Mouse (Mus musculus) limb, embryonic 15.5 days (tissue): Measurements from ENCODE around the gene Rspo1. TPM values are rescaled to one million over a fixed set of nuclear protein-coding genes. Genes with fewer than 3 reads are reported as not detected.

ENCODE experiments used
- ATAC-seq: fragments of 200-750 bp; cut with Nextera tagmentation; 2 replicates; pipeline ENCODE4 v1.8.0; 2017; ENCODE audit warnings: low read depth, moderate TSS enrichment; ENCODE audit not compliant: insufficient number of reproducible peaks, low FRiP score, low TSS enrichment
- H3K27ac ChIP-seq: fragments of 300-500 bp; sonication (generic); 2 replicates; pipeline ENCODE4 v1.5.1; 2015; ENCODE audit warnings: moderate library complexity, mild to moderate bottlenecking, inconsistent platforms
- H3K27me3 ChIP-seq: fragments of 300-500 bp; sonication (generic); 2 replicates; pipeline ENCODE4 v1.6.1; 2015; ENCODE audit warnings: inconsistent platforms
- H3K36me3 ChIP-seq: fragments of 300-500 bp; sonication (generic); 2 replicates; pipeline ENCODE4 v1.6.1; 2015; ENCODE audit warnings: inconsistent platforms
- H3K4me1 ChIP-seq: fragments of 300-500 bp; sonication (generic); 2 replicates; pipeline ENCODE4 v1.6.1; 2015; ENCODE audit warnings: inconsistent platforms
- H3K4me2 ChIP-seq: fragments of 300-500 bp; sonication (generic); 2 replicates; pipeline ENCODE4 v1.6.1; 2015; ENCODE audit warnings: mild to moderate bottlenecking, inconsistent platforms
- H3K4me3 ChIP-seq: fragments of 300-500 bp; sonication (generic); 2 replicates; pipeline ENCODE4 v1.5.1; 2015; ENCODE audit warnings: mild to moderate bottlenecking, inconsistent platforms
- H3K9ac ChIP-seq: fragments of 300-500 bp; sonication (generic); 2 replicates; pipeline ENCODE4 v1.6.1; 2015; ENCODE audit warnings: inconsistent platforms
- H3K9me3 ChIP-seq: fragments of 300-500 bp; sonication (generic); 2 replicates; pipeline ENCODE4 v1.6.1; 2016; ENCODE audit warnings: inconsistent platforms
- WGBS: fragments of 180-500 bp; shearing (Covaris S2); methylation state at CpG from one replicate; pipeline ENCODE4 v1.1.7; 2015; 5-methylcytosine and 5-hydroxymethylcytosine counted together
- polyA plus RNA-seq: library from polyadenylated mRNA; unstranded; fragments of >200 nt; fragmentation: Nextera tagmentation; extraction: Ambion mirVana; gene quantifications from 2 replicates; pipeline ENCODE4 v1.2.1, GENCODE M21; 2015

The Rspo1 gene
- polyA plus RNA-seq, 1 experiment from 2014 or later, result 2.4 TPM

- Histone ChIP-seq H3K9ac (no peak overlapping the region), H3K36me3 (no peaks in the 10 kb centered on the region), H3K4me3 (no peak overlapping the region), H3K4me1 (no peaks in the 10 kb centered on the region), H3K27ac (no peak overlapping the region), H3K9me3 (no peaks in the 10 kb centered on the region), H3K4me2 (no peak overlapping the region), H3K27me3 (peaks cover 70% of the 10 kb centered on the region)
- WGBS, result 47% methylated on average over 15 of the region's 15 CpGs
- no peak for ATAC-seq
Measured at GRCm38 (mm10) chr4:125007460-125007859, 21.2 kb downstream of the Rspo1 start.

GRCm38 (mm10) chr4:125008220-125008619 lies 22.0 kb downstream of the Rspo1 start:
- H3K27ac ChIP-seq, result no peak overlapping the region
- peaks cover 76% of the 10 kb centered on the region for H3K27me3 ChIP-seq
- no peak for ATAC-seq
- no peak overlapping the region for H3K4me3 ChIP-seq
- H3K9ac ChIP-seq, result no peak overlapping the region
- 61% methylated on average over 6 of the region's 6 CpGs for whole genome bisulfite sequencing
- H3K9me3 ChIP-seq, result no peaks in the 10 kb centered on the region
- no peaks in the 10 kb centered on the region for H3K36me3 ChIP-seq
- no peak overlapping the region for H3K4me2 ChIP-seq
- no peaks in the 10 kb centered on the region for H3K4me1 ChIP-seq

DNA sequence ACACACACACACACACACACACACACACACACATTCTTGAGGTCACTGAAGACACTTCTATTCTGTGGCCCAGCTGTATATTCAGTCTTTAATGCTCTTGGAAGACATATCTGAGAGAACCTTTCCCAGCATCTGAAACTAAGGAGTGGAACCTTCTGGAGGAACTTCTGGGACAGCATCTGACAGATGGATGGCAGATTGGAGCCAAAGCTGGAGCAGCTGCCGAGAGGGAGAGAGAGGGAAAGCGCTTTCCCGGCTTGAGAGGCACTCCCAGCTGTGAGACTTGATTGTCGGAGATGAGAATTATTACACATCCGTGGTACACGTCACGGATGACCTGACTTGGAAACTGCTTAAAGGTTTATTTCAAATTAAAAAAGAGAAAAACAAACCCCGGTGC lies 22.5 kb downstream of the Rspo1 start:
- Histone ChIP-seq H3K4me2 (no peak overlapping the region), H3K4me1 (no peaks in the 10 kb centered on the region), H3K9me3 (no peaks in the 10 kb centered on the region), H3K4me3 (no peak overlapping the region), H3K9ac (no peak overlapping the region), H3K27ac (no peak overlapping the region), H3K27me3 (peaks cover 76% of the 10 kb centered on the region), H3K36me3 (no peaks in the 10 kb centered on the region)
- 48% methylated on average over 8 of the region's 8 CpGs for WGBS
- ATAC-seq, result no peak

DNA sequence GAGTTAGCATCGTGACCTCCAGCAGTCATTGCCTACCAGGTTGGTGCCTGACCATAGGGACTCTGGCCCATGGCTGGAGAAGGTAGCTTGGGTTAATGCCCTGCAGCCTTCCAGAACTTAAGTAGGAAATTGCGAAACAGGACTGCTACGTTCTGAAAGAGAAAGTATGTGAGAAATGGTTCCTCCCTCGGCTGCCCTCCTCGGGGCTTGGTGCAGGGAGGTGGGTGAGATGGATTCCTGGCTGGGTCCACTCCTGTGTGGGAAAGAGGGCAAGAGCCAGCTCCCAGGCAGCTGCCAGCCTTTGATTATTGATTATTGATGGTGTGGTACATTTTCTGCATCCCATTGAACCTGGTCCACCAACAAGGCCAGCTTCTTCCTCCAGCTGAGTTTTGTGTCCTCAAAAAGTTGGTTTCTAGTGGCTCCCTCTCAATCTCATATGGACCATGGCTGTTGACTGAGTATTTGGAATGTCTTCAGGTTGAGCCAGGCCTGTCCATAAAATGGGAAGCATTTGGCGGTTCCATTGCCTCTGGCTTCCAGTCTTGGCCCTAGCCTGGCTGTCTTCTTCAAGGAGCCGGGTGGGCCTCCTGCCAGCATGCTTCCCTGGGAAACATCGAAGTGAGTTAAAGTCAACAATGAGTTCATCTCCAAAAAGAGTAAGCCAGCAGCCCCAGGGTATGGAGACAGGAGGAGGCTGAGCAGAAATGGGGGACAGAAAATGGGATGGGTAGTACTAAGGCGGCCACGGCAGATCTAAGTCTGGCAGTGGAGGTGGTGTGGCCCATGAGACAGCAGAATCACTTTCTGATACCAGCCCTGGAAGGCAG lies 29.8 kb downstream of the Rspo1 start, which contains the start of gene Gnl2:
Gene Gnl2, plus strand, starts transcription at position 780 of the 830 bp plus-strand sequence.
- WGBS, result 72% methylated on average over 10 of the region's 10 CpGs
- H3K4me2 ChIP-seq, result no peak within 1 kb of the TSS
- H3K27me3 ChIP-seq, result peaks cover 38% of the 10 kb centered on the region
- H3K4me1 ChIP-seq, result no peaks in the 10 kb centered on the region
- H3K9me3 ChIP-seq, result no peaks in the 10 kb centered on the region
- H3K4me3 ChIP-seq, result no peak within 1 kb of the TSS
- ATAC-seq, result no peak
- H3K27ac ChIP-seq, result no peak within 1 kb of the TSS
- H3K36me3 ChIP-seq, result no peaks in the 10 kb centered on the region
- no peak within 1 kb of the TSS for H3K9ac ChIP-seq

- Histone ChIP-seq H3K9me3 (no peaks in the 10 kb centered on the region), H3K4me2 (no peak overlapping the region), H3K4me3 (no peak overlapping the region), H3K27me3 (peaks cover 31% of the 10 kb centered on the region), H3K27ac (no peak overlapping the region), H3K4me1 (no peaks in the 10 kb centered on the region), H3K36me3 (no peaks in the 10 kb centered on the region), H3K9ac (no peak overlapping the region)
- 69% methylated on average over 11 of the region's 11 CpGs for WGBS
- no peak for ATAC-seq
Measured at GRCm38 (mm10) chr4:125017431-125017830, 31.2 kb downstream of the Rspo1 start.

DNA sequence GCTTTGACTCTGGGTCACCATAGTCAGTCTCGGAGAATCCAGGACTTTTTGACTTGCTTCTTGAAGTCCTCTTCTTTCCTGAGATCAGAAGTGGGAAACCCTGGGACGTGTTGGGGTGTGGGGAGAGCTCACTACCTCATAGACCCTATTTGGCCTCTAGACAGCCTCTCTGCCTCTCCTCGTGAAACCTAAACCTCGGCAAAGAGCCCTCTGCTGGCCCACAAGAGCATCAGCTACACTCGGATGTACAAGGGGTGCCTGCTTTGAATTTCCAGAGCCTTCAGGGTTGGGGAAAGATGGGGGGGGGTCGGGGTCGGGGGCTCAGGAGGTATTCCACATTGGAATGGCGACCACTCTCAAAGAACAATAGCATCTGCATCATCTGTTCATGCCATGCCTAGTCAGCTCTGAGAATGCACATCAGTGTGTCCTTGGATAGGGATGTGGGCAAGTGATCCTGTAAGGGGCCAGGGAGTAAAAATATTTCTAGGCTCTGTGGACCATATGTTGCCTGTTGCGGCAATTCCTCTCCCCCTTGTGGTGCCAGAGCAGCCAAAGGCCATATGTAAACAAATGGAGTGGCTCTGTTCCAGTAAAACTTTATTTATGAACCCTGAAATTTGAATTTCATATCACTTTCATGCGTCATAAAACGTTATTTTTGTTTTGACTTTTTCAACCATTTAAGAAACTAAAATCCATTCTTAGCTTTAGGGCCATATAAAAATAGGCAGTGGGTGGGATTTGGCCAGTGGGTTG lies 34.7 kb downstream of the Rspo1 start:
- H3K9ac ChIP-seq, result no peak overlapping the region
- H3K27me3 ChIP-seq, result peaks cover 36% of the 10 kb centered on the region
- no peak overlapping the region for H3K27ac ChIP-seq
- no peaks in the 10 kb centered on the region for H3K9me3 ChIP-seq
- no peaks in the 10 kb centered on the region for H3K36me3 ChIP-seq
- H3K4me1 ChIP-seq, result no peaks in the 10 kb centered on the region
- H3K4me3 ChIP-seq, result no peak overlapping the region
- ATAC-seq, result no peak
- H3K4me2 ChIP-seq, result no peak overlapping the region
- 25% methylated on average over 11 of the region's 11 CpGs for WGBS

GRCm38 (mm10) chr4:125029891-125030614 lies 43.8 kb downstream of the Rspo1 start:
- Histone ChIP-seq H3K27me3 (peaks cover 25% of the 10 kb centered on the region), H3K4me1 (peaks cover 12% of the 10 kb centered on the region), H3K9me3 (no peaks in the 10 kb centered on the region), H3K27ac (peak overlapping the region; percentile 67), H3K9ac (peak overlapping the region; percentile 77), H3K36me3 (peaks cover 11% of the 10 kb centered on the region), H3K4me2 (peak overlapping the region; percentile 84), H3K4me3 (peak overlapping the region; percentile 80)
- peak; percentile 90 for ATAC-seq
- under 1% methylated on average over 50 of the region's 50 CpGs for WGBS

GRCm38 (mm10) chr4:125034341-125034740 lies 48.1 kb downstream of the Rspo1 start:
- Histone ChIP-seq H3K27ac (no peak overlapping the region), H3K4me2 (no peak overlapping the region), H3K4me1 (peaks cover 12% of the 10 kb centered on the region), H3K27me3 (no peaks in the 10 kb centered on the region), H3K9me3 (no peaks in the 10 kb centered on the region), H3K4me3 (no peak overlapping the region), H3K36me3 (peaks cover 41% of the 10 kb centered on the region), H3K9ac (no peak overlapping the region)
- ATAC-seq, result no peak
- 92% methylated on average over 4 of the region's 4 CpGs for WGBS

GRCm38 (mm10) chr4:125044454-125044853 lies 58.2 kb downstream of the Rspo1 start:
- H3K27ac ChIP-seq, result no peak overlapping the region
- H3K4me1 ChIP-seq, result no peaks in the 10 kb centered on the region
- H3K4me3 ChIP-seq, result no peak overlapping the region
- no peaks in the 10 kb centered on the region for H3K27me3 ChIP-seq
- no peak overlapping the region for H3K9ac ChIP-seq
- no peak for ATAC-seq
- H3K4me2 ChIP-seq, result no peak overlapping the region
- H3K9me3 ChIP-seq, result no peaks in the 10 kb centered on the region
- WGBS, result 84% methylated on average over 7 of the region's 7 CpGs
- H3K36me3 ChIP-seq, result peaks cover 94% of the 10 kb centered on the region

GRCm38 (mm10) chr4:125055385-125055784 lies 69.2 kb downstream of the Rspo1 start:
- H3K27ac ChIP-seq, result no peak overlapping the region
- H3K27me3 ChIP-seq, result no peaks in the 10 kb centered on the region
- peaks cover 54% of the 10 kb centered on the region for H3K36me3 ChIP-seq
- H3K9me3 ChIP-seq, result no peaks in the 10 kb centered on the region
- peaks cover 19% of the 10 kb centered on the region for H3K4me1 ChIP-seq
- H3K4me3 ChIP-seq, result no peak overlapping the region
- WGBS, result 86% methylated on average over 9 of the region's 9 CpGs
- H3K9ac ChIP-seq, result no peak overlapping the region
- no peak overlapping the region for H3K4me2 ChIP-seq
- no peak for ATAC-seq

- Histone ChIP-seq H3K4me2 (no peak overlapping the region), H3K4me1 (peaks cover 19% of the 10 kb centered on the region), H3K36me3 (peaks cover 46% of the 10 kb centered on the region), H3K27ac (no peak overlapping the region), H3K4me3 (no peak overlapping the region), H3K27me3 (no peaks in the 10 kb centered on the region), H3K9me3 (no peaks in the 10 kb centered on the region), H3K9ac (no peak overlapping the region)
- no peak for ATAC-seq
- 32% methylated on average over 4 of the region's 4 CpGs for WGBS
Measured at GRCm38 (mm10) chr4:125056476-125056875, 70.2 kb downstream of the Rspo1 start.

- Histone ChIP-seq H3K9me3 (no peaks in the 10 kb centered on the region), H3K27ac (no peak overlapping the region), H3K36me3 (peaks cover 38% of the 10 kb centered on the region), H3K4me1 (peaks cover 19% of the 10 kb centered on the region), H3K9ac (no peak overlapping the region), H3K27me3 (no peaks in the 10 kb centered on the region), H3K4me3 (no peak overlapping the region), H3K4me2 (no peak overlapping the region)
- WGBS, result 17% methylated on average over 3 of the region's 3 CpGs
- ATAC-seq, result no peak
Measured at GRCm38 (mm10) chr4:125057273-125057672, 71.0 kb downstream of the Rspo1 start.
